Mouse (Mus musculus) stomach, postnatal 0 days (tissue): ENCODE data around the gene Med16.

Experiments used
- CTCF ChIP-seq: IDR thresholded peaks from 2 replicates; pipeline ENCODE4 v1.5.1; 2016; ENCODE audit warnings: antibody characterized with exemption, low read depth, mild to moderate bottlenecking, moderate library complexity
- EP300 ChIP-seq: optimal IDR thresholded peaks from 2 replicates; pipeline ENCODE3; 2016; ENCODE audit warnings: antibody characterized with exemption

GRCm38 (mm10) chr10:79924998-79925784, 16.5 kb upstream of the Med16 start:
- TF ChIP-seq CTCF (peak; percentile 100), EP300 (no peak)
